Mouse (Mus musculus): ENCODE measurements at regions not wholly inside any gene's neighbourhood (a gene's known extent, or its start where the extent isn't known, plus 50 kb on each side); places are given as distances from the start of the nearest gene placed in this dataset.

DNA sequence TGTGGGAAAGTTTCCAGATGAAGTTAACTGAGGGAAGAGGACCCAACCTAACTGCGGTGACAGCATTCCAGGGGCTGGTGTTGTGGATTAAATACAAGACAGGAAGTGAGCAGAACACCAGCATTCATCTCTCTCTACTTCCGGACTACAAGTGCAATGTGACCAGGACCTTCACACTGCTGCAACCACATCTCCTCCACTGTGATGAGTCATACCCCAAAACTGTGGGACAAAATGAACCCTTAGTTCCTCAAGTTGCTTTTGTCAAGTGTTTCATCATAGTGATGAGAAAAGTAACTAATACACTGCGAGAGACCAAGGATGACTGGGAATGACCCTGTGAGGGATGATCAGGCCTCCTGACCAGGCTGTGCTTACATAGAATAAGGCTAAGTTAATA lies 279.3 kb downstream of the Lpin1 start:
- H3K4me1 ChIP-seq (ENCODE audit: control insufficient read depth, insufficient read depth, insufficient read length, low read length): no peaks in the 10 kb centered on the region
- H3K4me3 ChIP-seq (ENCODE audit: insufficient read depth, low read depth, low read length): no peak overlapping the region
- no peak overlapping the region for H3K27ac ChIP-seq (replicated peaks; ENCODE audit: low read depth, low read length)

- Histone ChIP-seq H3K4me3 (ENCODE audit: insufficient read depth, low read depth, low read length) (no peak overlapping the region), H3K4me1 (ENCODE audit: control insufficient read depth, insufficient read depth, insufficient read length, low read length) (no peaks in the 10 kb centered on the region), H3K27ac (replicated peaks; ENCODE audit: low read depth, low read length) (no peak overlapping the region)
These were observed 281.6 kb downstream of the Lpin1 start for GRCm38 (mm10) chr12:16329129-16329528.

- H3K27ac ChIP-seq (replicated peaks; ENCODE audit: low read depth, low read length): no peak overlapping the region
- no peak overlapping the region for H3K4me3 ChIP-seq (ENCODE audit: insufficient read depth, low read depth, low read length)
- H3K4me1 ChIP-seq (ENCODE audit: control insufficient read depth, insufficient read depth, insufficient read length, low read length): no peaks in the 10 kb centered on the region
These were observed 290.0 kb downstream of the Lpin1 start for GRCm38 (mm10) chr12:16320536-16321402.

DNA sequence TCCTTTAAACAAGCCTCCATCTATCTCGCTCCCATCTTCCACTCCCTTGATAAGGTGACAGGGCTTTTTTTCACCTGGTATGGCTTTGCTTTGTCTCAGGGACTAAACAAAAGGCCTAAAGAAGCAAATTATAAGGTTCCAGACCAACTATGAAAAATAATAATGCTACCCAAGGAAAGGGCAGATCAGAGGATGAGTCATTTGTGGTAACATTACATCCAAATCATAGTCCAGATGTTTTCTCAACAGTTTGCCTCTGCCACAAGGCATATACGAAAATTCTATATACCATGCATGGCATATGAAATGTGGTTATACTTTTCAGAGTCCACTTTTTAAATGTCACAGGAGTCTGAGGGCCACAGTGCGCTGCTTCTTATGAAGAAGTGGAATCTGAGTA lies 302.7 kb downstream of the Lpin1 start:
- Histone ChIP-seq H3K4me3 (ENCODE audit: insufficient read depth, low read depth, low read length) (no peak overlapping the region), H3K4me1 (ENCODE audit: control insufficient read depth, insufficient read depth, insufficient read length, low read length) (no peaks in the 10 kb centered on the region), H3K27ac (replicated peaks; ENCODE audit: low read depth, low read length) (no peak overlapping the region)

DNA sequence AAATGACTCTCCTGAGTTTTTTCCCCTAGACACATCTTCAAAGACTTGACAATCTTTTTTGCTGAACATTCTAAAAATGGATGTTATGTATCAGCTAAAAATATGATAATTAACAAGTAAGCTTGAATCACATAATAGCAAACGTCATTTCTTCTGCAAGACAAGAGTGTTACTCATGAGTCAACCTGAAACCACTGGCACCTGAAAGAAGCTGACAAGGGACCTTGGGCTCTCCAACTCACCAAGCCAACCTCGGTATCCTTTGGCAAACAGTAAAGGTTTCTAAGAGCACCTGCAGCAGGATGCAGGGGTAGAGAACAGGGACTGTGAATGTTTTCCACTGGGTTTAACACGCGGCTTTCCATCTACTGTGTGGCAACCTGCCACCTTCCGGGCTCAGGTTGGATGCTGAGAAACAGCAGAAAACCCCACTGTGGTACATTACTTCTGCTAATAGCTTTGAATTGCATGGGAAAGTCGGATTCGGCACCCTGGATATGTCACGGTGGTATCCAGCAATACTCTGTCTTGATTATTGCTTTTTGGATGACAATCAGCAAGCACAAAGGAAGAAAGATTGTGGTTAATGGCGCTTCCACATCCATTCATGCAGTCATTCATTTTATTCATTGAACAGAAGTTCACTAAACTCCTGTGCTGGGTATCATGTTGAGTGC lies 305.9 kb downstream of the Lpin1 start:
- Histone ChIP-seq H3K4me3 (ENCODE audit: insufficient read depth, low read depth, low read length) (no peak overlapping the region), H3K27ac (replicated peaks; ENCODE audit: low read depth, low read length) (no peak overlapping the region), H3K4me1 (ENCODE audit: control insufficient read depth, insufficient read depth, insufficient read length, low read length) (no peaks in the 10 kb centered on the region)

GRCm38 (mm10) chr12:16285061-16285460 lies 325.7 kb downstream of the Lpin1 start:
- H3K4me1 ChIP-seq (ENCODE audit: control insufficient read depth, insufficient read depth, insufficient read length, low read length): no peaks in the 10 kb centered on the region
- H3K4me3 ChIP-seq (ENCODE audit: insufficient read depth, low read depth, low read length): no peak overlapping the region
- H3K27ac ChIP-seq (replicated peaks; ENCODE audit: low read depth, low read length): no peak overlapping the region

GRCm38 (mm10) chr12:16279146-16279545 lies 331.6 kb downstream of the Lpin1 start:
- Histone ChIP-seq H3K4me3 (ENCODE audit: insufficient read depth, low read depth, low read length) (no peak overlapping the region), H3K4me1 (ENCODE audit: control insufficient read depth, insufficient read depth, insufficient read length, low read length) (no peaks in the 10 kb centered on the region)

GRCm38 (mm10) chr12:16277567-16278332 lies 333.0 kb downstream of the Lpin1 start:
- H3K4me3 ChIP-seq (ENCODE audit: insufficient read depth, low read depth, low read length): no peak overlapping the region
- H3K4me1 ChIP-seq (ENCODE audit: control insufficient read depth, insufficient read depth, insufficient read length, low read length): no peaks in the 10 kb centered on the region
- no peak overlapping the region for H3K27ac ChIP-seq (replicated peaks; ENCODE audit: low read depth, low read length)

More at GRCm38 (mm10) chr12:16279146-16279545, 331.6 kb downstream of the Lpin1 start:
- H3K27ac ChIP-seq (replicated peaks; ENCODE audit: low read depth, low read length): no peak overlapping the region

GRCm38 (mm10) chr12:16277144-16277543 lies 333.6 kb downstream of the Lpin1 start:
- Histone ChIP-seq H3K4me1 (ENCODE audit: control insufficient read depth, insufficient read depth, insufficient read length, low read length) (no peaks in the 10 kb centered on the region), H3K27ac (replicated peaks; ENCODE audit: low read depth, low read length) (no peak overlapping the region), H3K4me3 (ENCODE audit: insufficient read depth, low read depth, low read length) (no peak overlapping the region)

DNA sequence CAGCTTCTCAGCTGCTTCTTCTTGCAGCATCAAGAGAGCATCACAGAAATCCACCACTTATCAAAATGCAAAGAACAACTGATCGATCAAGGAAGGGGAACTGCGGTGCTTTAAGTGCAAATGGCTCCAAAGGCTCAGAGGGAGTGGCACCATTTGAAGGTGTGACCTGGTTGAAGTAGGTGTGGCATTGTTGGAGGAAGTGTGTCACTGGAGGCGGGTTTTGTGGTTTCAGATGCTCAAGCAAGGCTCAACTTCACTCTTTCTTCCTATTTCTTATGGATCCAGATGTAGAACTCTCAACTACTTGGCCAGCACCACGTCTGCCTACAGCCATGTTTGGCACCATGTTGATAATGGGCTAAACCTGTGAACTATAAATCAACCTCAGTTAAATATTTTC lies 334.5 kb downstream of the Lpin1 start:
- Histone ChIP-seq H3K4me3 (ENCODE audit: insufficient read depth, low read depth, low read length) (no peak overlapping the region), H3K4me1 (ENCODE audit: control insufficient read depth, insufficient read depth, insufficient read length, low read length) (no peaks in the 10 kb centered on the region), H3K27ac (replicated peaks; ENCODE audit: low read depth, low read length) (no peak overlapping the region)

DNA sequence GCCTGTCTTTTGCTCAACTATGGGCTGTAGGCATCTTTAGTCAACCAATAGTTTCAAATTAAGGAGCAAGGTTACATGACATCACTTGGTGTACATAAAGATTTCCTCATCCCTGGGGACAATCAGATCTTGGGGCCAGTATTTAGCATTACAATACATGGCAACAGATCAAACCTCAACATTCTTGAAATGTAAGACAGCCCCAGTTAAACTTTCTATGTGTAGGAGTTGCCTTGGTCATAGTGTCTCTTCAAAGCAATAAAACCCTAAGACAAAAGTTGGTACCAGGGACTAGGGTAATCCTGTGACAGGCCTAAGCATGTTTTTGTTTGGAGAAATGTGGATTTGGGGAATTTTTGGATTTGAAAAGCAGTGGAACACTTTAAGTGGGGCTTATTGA lies 338.3 kb downstream of the Lpin1 start:
- no peaks in the 10 kb centered on the region for H3K4me1 ChIP-seq (ENCODE audit: control insufficient read depth, insufficient read depth, insufficient read length, low read length)
- no peak overlapping the region for H3K27ac ChIP-seq (replicated peaks; ENCODE audit: low read depth, low read length)
- H3K4me3 ChIP-seq (ENCODE audit: insufficient read depth, low read depth, low read length): no peak overlapping the region

GRCm38 (mm10) chr12:16270876-16271275 lies 339.9 kb downstream of the Lpin1 start:
- Histone ChIP-seq H3K4me1 (ENCODE audit: control insufficient read depth, insufficient read depth, insufficient read length, low read length) (no peaks in the 10 kb centered on the region), H3K27ac (replicated peaks; ENCODE audit: low read depth, low read length) (no peak overlapping the region), H3K4me3 (ENCODE audit: insufficient read depth, low read depth, low read length) (no peak overlapping the region)

DNA sequence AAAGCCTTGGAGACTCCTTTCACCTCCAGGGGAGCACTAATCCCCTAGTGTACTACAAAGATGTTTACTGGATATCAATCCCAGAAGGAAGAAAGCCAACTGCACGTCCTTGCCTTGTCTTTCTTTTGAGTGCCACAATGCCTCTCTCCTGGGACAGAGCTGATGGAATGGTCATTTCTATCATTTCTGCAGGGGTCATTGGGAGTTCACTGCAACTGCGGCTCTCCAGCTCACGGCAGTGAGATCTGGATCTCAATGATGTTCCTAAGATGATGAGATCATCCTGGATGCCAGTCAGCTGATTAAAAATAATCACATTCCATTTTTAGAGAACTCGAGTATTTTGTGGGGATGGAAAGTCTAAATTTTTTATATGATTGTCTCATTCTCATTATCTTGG lies 341.1 kb downstream of the Lpin1 start:
- no peak overlapping the region for H3K27ac ChIP-seq (replicated peaks; ENCODE audit: low read depth, low read length)
- H3K4me3 ChIP-seq (ENCODE audit: insufficient read depth, low read depth, low read length): no peak overlapping the region
- no peaks in the 10 kb centered on the region for H3K4me1 ChIP-seq (ENCODE audit: control insufficient read depth, insufficient read depth, insufficient read length, low read length)

DNA sequence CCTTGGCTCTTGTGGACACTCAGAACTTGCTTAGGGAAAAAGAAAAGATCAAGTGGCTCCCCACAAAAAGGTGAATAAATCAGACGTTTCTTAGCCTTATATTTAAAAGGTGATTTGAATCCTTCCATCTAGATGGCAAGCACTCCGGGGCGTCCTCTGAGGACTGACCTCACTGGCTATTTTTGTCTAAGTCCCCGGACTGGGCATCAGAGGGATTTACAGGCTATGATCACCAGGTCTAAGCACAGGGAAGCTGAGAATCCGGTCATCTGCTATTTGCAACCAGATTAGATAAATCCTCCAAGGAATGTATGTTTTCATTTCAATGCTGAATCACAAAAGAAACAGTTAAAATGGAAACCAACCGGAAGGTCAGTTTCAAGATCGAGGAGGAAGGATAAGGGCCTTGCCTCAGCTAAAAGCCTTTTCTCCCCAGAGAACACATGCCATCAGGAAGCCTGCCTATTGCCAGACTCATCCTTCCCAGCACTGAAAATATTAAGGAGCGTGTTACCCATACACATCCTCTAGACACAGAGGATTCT lies 342.1 kb downstream of the Lpin1 start:
- H3K27ac ChIP-seq (replicated peaks; ENCODE audit: low read depth, low read length): no peak overlapping the region

GRCm38 (mm10) chr12:16261465-16261864 lies 349.3 kb downstream of the Lpin1 start:
- no peaks in the 10 kb centered on the region for H3K4me1 ChIP-seq (ENCODE audit: control insufficient read depth, insufficient read depth, insufficient read length, low read length)
- H3K27ac ChIP-seq (replicated peaks; ENCODE audit: low read depth, low read length): no peak overlapping the region
- no peak overlapping the region for H3K4me3 ChIP-seq (ENCODE audit: insufficient read depth, low read depth, low read length)

More for the DNA sequence above, 342.1 kb downstream of the Lpin1 start:
- Histone ChIP-seq H3K4me1 (ENCODE audit: control insufficient read depth, insufficient read depth, insufficient read length, low read length) (no peaks in the 10 kb centered on the region), H3K4me3 (ENCODE audit: insufficient read depth, low read depth, low read length) (no peak overlapping the region)

All from brown adipose tissue, adult 24 weeks (tissue).